Mouse (Mus musculus) left cerebral cortex, postnatal 14 days (tissue): ENCODE measurements around the gene Dppa5a. TPM values are rescaled to one million over a fixed set of nuclear protein-coding genes. Genes with fewer than 3 reads are reported as not detected.
"Not testable (repeated sequence)": the region's sequence is repeated elsewhere in the genome, so short reads cannot be mapped to it uniquely, and the experiment has no call there.

Experiments
- DNase-seq, 2 experiments: peaks; one replicate each; pipeline ENCODE4 v3.0.0; 2021 to 2022; ENCODE audit warnings: low spot score in 2 of 2, mixed read lengths in 1 of 2
- intact Hi-C: fragments of 180-260 bp; cut with DNase I; formaldehyde crosslinking; loops from one replicate; pipeline ENCODE4 v1.15.1; 2025
- long read RNA-seq, 2 experiments: library from polyadenylated mRNA; stranded (forward); transcript quantifications; one replicate each; pipeline ENCODE4 v2.0.0; 2021
- total RNA-seq, 2 experiments: library from RNA; stranded (reverse); gene quantifications; 2 replicates each; pipeline ENCODE4 v1.2.3; 2021

The Dppa5a gene
- not detected for total RNA-seq
- long read RNA-seq, experiment 1: 0 reads
- long read RNA-seq, experiment 2: 0 reads

DNA sequence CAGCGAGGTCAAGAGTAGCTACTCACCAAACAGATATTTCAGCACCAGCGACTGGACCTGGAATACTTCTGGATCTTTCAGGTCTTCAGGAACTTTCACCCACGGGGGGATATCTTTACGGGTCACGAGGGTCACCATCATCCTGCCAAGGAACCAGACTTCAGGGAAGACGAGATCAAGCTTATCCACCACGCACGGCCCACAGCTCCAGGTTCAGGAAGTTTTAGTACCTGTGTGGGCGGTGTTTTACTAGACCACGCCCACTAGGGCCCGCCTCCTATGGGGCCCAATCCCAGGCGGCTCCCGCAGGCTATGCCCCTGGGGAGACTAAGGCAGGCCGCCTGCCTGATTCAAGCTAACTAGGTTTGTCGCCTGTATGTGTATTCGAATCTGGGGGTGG lies at the start of gene Dppa5a:
Gene Dppa5a (minus strand): TSS at position 219 of the 400 bp plus-strand sequence.
- intact Hi-C loops, DNase-seq: not testable (repeated sequence)

DNA sequence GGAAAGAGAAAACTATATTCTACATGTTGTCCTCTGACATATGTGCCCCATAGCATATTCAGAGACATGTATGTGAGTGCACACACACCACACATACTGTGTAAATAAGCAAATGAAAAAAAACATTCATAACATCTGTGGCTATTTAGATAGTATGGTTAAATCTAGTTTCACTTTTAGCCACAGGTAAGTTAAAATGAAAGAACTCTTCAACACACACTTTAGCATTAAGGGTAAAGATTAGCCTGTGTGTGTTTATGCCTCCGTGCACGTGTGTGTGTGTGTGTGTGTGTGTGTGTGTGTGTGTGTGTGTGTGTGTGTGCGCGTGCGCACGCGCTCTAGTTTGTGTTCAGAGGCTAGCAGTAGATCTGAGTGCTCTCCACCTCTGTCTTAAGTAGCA lies 33.6 kb upstream of the Dppa5a start:
- intact Hi-C loops: no loop called here
- DNase-seq: no peak

DNA sequence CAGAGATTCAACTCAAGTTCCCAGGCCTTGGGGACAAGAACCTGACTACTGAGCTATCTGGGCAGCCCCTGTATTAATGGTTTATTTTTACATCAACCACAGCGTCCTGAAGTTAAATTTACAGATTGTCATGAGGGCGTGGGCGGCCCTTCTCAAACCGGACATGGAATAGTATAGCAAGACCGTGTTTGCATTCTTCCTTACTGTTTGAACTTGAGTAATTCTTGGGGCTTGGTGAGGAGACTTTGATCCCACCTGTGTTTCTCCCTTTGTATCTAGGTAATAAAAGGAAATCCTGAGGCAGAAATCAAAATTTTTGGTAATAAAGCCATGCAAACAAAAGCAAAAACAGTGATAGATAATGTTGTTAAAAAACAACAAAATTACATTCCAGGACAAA lies 32.6 kb upstream of the Dppa5a start:
- intact Hi-C loops: no loop called here
- DNase-seq: no peak

DNA sequence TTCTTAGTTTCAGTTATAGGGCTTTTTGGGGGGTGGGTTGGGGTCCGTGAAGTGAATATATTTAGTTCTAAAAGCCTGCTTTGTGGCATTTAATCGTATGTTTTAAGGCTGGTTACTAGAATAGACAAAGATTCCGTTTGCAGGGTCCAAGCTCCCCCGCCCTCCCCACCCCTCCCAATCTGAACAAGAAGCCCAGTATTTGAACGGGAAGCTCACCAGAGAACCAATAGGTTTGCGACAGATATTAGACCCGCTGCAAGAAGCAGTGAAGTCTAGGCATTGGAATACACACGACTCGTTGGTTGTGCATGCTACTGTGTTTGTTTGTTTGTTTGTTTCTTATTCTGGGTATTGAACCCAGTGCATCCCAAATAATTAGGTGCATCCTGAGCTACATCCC lies 28.5 kb upstream of the Dppa5a start:
- DNase-seq: no peak
- intact Hi-C loops: no loop called here

DNA sequence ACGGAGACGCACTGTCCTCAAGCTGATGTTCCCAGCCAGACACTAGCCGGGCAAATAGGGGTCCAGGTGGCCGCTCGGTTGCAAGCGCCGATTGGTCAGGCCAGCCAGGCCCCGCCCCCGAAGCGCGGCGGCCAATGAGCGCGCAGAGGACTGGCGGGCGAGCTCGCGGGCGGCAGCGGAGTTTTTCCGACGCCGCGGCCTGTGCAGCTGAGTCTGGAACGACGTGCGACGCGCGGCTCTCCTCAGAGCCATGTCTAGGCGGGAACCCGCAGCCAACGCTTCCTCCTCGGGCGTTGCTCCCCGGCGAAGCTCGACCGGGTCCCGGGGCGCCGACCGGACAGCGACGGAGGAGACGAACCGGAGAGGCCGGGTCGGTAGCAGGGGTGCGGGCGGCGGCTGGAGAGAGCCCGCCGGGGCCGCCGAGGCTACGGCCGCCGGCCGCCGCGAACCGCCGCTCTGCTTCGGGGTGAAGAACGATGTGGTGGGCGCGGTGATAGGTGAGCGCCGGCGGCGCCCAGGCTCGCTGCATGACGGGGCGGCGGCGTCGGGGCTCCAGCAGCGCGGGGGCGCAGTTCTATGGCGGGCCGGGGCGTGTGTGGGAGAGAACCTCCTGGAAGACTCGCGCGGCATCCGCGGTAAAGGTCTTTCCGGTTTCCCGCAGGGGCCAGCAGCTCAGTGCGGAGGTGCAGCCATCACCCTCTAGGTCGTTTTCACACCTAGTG lies 27.8 kb upstream of the Dppa5a start, which contains the start of gene Ddx43:
Gene Ddx43 (plus strand): TSS at position 148 of the 722 bp plus-strand sequence.
- DNase-seq: peak; percentile 18 to 31
- intact Hi-C loops: no loop called here

DNA sequence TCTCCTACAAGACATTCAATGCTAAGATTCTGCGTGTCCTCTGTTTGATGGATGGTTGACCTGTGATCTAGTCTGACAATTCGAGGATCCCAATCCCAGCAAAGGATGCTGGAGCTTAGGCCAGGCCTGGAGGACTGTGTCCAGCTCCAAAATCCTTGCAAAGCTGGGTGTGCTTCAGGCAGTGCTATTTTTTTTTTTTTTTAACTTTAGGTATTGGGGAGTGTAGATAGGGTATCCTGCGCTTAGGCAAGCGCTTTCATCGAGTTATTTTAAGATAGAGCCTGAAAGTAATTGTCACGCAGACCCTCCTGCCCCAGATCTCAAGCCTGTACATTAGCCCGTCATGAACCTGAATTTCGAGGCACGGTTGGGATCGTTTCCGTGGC lies 27.3 kb upstream of the Dppa5a start:
- intact Hi-C loops: no loop called here
- no peak for DNase-seq

DNA sequence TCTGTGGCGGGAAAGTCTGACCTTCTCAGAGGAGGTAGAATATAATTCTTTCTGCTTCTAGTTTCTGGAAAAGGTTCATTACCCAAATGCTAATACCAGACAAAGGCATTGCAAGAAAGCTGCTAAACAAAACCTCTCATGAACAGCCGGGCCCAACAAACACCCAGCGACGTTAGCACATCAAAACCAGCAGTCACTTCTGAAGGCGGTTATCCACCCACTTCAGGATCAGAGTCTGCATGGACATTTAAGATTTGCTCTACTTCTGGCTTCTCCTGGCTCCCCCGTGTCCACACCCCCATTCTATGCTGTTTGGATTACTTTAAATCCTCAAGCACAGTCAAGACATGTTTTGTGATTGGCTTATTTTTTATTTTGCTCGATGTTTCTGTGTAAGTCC lies 26.6 kb upstream of the Dppa5a start:
- DNase-seq: peak in 1 of 2 experiments; percentile 4
- intact Hi-C loops: no loop called here

DNA sequence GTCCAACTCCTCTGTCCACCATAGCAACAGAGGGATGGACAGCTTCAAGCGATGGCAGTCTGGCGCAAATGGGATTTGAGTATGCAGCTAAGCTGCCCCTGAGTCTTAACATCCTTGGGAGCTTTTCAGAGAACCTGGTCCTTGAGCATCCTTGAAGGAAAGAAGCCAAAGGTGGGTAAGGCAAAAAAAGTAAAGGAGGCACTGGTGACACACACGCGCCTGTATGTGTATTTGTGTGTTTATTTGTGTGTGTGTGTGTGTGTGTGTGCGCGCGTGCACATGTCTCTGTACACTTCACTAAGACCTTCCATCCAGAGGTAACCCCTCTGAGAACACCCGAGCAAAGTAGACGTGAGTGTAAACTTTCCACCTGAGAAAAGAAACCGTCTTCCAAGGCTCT lies 25.8 kb upstream of the Dppa5a start:
- intact Hi-C loops: no loop called here

DNA sequence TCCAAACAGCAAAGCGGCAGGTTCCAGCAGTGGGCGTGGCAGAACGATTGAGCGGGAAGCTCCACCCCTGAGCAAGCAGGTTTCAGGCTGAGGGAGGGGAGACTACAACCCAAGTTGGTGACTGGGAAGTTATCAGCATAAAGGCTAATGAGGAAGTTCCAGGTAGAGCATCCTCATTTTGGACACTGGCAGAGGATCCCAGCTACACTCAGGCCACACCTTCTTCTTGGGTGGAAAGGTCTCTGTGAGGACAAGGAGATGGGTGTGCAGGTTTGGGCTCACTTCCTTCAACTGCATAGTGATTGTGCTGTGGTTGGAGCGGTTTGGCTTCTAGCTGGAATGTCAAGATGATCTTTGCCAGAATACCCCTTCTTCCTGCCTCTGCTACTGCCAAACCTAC lies 22.0 kb upstream of the Dppa5a start:
- intact Hi-C loops: no loop called here
- no peak for DNase-seq

More for the DNA sequence above, 25.8 kb upstream of the Dppa5a start:
- no peak for DNase-seq

DNA sequence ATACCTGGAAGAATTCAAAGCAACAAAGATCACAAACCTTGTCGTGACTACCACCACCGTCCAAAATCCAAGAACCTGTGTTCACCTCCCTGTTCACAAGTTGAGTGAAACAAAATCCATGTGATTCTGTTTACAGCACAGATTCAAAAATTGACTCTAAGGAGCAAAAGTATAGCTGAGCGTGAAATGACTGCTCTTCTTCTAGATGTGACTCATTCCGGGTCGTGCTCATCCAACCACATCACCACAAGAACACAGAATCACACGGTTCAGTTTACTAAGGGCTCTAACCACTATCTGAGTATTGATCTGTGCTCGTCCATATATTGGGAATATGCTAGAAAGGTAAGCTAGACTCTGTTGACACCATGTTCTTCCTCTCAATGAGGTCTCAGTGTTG lies 19.0 kb upstream of the Dppa5a start:
- intact Hi-C loops: no loop called here
- DNase-seq: no peak

DNA sequence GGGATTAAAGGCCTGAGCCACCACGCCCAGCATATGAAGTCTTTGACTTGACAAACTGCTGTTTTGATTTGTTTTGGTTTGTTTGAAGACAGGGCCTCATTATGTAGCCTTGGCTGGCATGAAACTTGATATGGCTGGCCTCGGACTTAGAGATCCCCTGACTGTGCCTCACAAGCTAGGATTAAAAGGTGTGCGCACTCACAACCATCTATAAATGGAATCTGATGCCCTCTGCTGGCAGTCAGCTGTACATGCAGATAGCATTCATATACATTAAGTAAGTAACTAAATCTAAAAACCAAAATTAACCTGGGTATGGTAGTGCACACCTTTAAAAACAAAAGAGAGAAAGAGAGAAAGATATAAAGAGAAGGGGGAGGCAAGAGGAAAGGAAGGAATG lies 17.9 kb upstream of the Dppa5a start:
- intact Hi-C loops: no loop called here
- DNase-seq: no peak

DNA sequence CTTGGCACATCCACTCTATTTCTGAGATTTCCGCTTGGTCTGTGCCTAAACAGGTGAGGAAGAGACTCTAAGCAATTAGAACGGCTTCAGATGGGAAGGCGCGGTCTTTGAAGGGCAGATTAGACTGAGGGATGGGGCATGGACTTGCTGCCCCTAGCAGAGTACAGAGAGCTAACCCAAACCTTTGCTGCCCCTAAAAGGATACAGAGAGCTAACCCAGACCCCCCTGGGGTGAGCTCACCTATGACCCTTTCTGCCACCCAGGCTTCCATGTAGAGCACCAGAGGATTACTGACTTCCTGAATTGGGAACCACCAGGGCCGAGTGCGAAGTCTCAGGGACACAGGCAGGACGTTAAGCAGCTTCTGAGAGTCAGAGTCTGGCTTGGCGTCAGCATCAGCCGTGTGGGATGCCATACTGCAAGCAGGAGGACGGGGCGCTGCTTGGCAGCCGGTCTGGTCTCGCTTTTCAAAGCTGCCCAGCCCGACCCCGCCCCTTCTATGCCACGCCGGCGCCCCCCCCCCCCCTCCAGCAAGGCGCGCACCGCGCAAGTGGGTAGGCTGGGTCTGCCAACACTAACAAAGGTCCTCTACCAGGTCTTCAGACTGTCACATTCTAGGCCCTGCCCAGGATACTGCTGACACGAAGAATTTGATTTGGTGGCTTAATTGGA lies 10.3 kb upstream of the Dppa5a start, which contains the start of gene Ooep:
Gene Ooep (minus strand): TSS at position 613 of the 673 bp plus-strand sequence.
- peak; percentile 39 for DNase-seq
- intact Hi-C loops: no loop called here

DNA sequence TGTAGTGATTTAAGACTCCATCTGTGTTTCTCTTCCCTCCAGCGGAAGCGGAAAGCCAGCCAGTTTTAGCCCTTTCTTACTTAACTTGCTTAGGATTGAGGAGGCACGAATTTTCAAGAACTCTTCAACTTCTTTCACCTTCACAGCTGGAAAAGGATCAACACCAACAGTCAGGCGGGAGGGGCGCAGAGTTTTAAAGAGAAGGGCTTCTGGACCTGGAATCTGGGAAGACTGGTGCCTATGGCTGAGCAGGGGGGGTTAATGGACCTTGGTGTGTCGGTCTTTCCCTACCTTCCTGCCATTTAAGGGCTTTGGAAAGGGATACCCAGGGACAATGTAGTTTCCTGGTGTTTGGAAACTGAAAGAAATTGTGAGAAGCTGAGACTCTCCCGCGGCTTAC lies 9.6 kb upstream of the Dppa5a start:
- DNase-seq: no peak
- intact Hi-C loops: no loop called here

DNA sequence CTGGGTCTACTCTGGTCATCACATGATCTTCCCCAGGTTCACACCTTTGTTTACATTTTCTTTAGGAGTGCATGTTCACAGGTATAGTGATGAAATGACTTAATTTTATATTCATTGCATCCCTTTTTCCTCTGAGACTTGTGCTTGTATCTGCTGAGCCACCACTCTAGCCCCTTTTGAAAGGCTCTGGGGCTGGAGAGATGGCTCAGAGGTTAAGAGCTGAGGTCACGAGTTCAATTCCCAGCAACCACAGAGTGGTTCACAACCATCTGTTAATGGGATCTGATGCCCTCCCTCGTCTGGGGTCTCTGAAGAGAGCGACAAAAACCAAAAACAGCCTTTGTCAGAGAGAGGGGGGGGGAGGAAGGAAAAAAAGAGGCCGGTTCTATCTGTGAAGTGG lies 7.5 kb upstream of the Dppa5a start:
- intact Hi-C loops: no loop called here
- DNase-seq: no peak

DNA sequence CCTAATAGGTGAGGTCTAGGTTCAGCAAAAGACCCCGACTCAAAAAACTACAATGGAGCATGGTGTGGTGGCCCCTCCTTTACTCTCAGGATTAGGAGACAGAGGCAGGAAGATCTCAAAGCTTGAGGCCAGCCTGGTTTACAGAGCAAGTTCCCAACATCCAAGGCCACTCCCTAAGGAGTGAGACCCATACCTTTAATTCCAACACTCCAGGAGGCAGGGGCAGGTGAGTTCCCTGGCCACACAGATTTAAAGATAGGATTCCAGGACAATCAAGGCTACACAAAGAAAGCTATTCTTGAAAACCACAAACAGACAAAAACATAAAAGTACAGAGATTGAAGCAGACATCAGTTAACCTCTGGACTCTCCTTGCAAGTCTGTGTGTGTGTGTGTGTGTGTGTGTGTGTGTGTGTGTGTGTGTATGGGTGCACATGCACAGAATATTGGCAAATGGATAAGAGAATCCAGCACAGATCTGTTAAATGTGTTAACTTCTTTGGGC lies 7.0 kb upstream of the Dppa5a start:
- DNase-seq: no peak
- intact Hi-C loops: no loop called here

DNA sequence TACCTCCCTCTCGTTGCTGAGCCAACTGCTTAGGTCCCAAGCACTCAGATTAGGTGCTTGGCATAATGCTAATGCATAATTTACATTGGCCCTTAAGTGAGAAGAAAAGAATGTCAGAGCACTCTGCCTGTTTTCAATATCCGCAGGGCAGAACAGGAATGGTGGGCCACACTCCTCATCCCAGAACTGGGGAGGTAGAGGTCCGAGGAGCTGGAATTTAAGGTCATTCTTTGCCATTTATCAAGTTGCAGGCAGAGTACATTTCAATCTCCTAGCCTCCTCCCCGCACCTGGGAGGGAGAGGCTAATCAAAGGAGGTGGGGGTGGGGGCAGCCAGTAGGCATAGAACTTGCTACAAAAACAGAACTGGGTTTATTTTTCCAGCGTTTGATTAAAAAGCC lies 6.4 kb upstream of the Dppa5a start:
- intact Hi-C loops: no loop called here

DNA sequence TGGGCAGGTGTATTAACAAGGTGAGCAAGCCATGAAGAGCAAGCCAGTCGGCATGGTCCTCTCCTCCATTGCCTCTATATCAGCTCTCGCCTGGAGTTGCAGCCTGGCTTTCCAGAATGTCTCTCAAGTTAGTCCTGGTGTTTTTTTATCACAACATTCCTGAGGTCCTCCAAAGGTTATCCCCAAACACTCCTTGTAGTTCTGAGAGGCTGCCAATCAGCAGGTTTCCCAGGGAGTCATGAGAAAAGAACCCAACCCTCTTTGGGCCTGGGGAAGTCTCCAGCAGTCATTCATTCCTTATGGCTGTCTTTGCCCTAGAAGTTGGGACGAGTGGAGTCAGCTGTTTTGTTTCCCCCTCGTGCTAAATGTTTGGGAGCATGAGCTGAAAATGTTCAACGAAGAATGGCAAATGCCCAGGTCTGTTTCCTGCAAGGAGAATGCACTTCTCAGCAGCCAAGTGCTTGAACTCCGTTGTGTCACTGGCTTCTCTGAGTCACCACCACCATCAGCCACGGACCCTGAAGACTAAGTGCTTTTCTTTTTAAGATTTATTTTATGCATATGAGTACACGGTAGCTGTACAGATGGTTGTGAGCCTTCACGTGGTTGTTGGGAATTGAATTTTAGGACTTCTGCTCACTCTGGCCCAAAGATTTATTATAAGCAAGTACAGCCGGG lies 5.0 kb upstream of the Dppa5a start:
- intact Hi-C loops: no loop called here
- DNase-seq: no peak

More for the DNA sequence above, 6.4 kb upstream of the Dppa5a start:
- DNase-seq: no peak

DNA sequence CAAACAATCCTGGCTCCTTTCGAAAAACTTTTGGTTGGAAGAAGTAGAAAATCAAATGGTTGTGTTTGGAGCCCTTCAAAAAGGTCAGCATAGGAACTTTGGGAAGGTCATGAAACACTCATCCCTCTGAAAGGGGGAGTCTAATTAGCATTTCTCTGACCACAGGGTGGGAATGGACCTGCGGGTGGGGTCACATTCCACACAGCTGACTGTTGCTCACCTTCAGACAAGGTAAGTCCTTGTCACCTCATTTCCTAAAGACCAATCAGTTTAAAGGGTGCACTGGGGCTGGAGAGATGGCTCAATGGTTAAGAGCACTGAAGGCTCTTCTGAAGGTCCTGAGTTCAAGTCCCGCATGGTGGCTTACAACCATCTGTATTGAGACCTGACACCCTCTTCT lies 3.5 kb upstream of the Dppa5a start:
- intact Hi-C loops: no loop called here
- DNase-seq: no peak

DNA sequence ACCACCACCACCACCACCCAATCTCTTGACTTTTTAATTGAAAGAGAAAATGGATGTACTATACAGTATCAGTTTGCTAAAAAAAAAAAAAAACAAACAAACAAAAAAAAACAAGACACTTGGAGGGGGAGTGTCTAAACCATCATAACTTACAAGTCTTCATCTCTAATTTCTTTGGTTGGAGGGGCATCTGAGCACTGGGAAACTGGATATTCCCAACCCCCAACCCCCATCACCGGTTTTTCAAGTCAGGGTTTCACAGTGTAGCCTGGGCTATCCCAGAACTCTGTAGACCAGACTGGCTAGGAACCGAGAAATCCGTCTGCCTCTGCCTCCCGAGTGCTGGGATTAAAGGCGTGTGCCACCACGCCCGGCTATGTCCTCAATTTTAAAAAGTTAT lies 1.8 kb upstream of the Dppa5a start:
- no peak for DNase-seq
- intact Hi-C loops: no loop called here

DNA sequence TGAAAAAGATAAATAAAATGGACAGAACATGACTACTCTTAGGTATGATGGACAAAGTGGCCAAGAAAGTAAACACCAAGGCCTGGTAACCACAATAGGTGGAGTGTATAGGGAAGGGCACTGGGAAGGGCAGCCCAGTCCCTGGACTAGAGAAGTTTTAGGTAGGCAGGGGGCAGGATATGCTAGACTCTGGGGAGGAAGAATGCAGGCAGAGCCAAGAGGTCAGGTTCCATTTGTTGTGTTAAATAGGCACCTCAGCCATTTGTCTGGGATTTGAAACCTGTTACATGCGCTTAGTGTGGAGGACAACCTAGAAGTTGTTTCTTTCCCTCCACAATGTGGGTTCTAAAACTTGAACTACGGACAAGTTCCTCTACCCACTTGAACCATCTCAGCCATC lies 1.4 kb upstream of the Dppa5a start:
- no peak for DNase-seq
- intact Hi-C loops: no loop called here
